Mouse (Mus musculus) liver, adult 2 months (tissue): Measurements from ENCODE around the gene Wdr76.

Experiments
- CTCF ChIP-seq: fragments of 200-500 bp; IDR thresholded peaks from 2 replicates; pipeline ENCODE4 v1.5.1; 2011; ENCODE audit warnings: low read depth, low read length, control low read depth
- POLR2A ChIP-seq: fragments of 200-500 bp; IDR thresholded peaks from 2 replicates; pipeline ENCODE4 v1.6.1; 2011; ENCODE audit warnings: low read length, control low read depth; ENCODE audit not compliant: insufficient read depth; ENCODE audit errors: extremely low read depth

DNA sequence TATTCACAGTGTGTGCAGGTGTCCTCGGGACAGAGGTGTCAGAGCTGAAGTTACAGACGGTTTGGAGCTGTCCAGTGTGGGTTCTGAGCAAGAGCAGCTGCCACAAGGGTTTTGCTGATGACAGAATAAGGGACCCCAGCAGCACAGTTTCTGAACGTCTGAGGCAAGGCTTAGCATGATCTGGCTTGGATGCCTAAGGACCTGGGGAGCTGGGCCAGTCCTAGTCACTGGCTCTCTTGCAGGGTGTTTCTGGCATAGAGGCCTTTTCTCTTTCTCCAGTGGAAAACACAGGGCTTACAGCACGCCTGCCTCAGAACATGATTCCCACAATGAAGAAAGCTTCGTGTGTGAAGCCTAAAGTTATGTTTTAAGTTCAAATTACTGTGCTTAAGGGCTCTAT, 78.2 kb downstream of the Wdr76 start:
- TF ChIP-seq POLR2A (no peak), CTCF (no peak)
